Mouse (Mus musculus): ENCODE measurements around the gene Spag6.

Gene Spag6

DNA sequence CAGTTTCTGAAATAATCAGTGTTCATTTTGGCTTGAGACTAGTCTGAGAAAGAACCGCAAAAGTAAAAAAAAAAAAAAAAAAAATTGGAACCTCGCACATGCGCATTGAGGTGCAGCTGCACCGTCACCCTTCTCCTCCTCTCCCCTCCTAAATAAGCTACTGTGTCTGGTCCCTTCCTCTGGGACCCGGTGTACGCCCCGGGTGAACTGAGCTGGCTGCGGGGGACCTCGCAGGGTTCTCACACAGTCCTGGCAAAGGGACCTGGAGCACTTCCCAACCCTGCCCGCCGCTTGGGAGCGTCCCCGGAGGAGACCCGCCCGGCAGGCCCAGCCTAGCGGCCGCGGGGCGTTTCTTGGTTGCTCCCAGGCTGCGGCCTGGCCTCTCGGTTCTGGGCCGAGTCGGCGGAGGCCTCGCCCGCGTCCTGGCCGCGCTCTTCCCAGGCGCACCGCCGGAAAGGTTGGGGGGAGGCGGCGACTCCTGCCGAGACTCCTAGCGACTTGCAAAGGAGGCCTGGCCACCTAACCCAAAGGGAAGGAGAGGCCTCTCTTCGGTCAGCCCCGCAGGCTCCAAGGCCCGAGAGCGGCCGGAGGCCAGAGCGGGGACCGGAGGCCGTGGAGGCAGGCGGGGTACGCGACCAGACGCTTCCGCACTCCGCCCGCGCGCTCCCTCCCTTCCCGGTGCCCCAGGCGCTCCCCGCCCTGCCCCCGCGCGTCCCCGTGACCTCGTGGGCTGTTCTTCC, at the start of gene Spag6:
Gene Spag6, plus strand, starts transcription at position 162 of the 740 bp plus-strand sequence.
- TF ChIP-seq GATA4 (IDR thresholded peaks at IDR 0.05; ENCODE audit: insufficient replicate concordance, low read length): no peak

- TF ChIP-seq GATA4 (IDR thresholded peaks at IDR 0.05; ENCODE audit: insufficient replicate concordance, low read length): no peak
Measured at GRCm38 (mm10) chr2:18648563-18648962, 45.3 kb upstream of the Spag6 start.

GRCm38 (mm10) chr2:18654821-18655220, 39.0 kb upstream of the Spag6 start:
- no peak for TF ChIP-seq GATA4 (IDR thresholded peaks at IDR 0.05; ENCODE audit: insufficient replicate concordance, low read length)

DNA sequence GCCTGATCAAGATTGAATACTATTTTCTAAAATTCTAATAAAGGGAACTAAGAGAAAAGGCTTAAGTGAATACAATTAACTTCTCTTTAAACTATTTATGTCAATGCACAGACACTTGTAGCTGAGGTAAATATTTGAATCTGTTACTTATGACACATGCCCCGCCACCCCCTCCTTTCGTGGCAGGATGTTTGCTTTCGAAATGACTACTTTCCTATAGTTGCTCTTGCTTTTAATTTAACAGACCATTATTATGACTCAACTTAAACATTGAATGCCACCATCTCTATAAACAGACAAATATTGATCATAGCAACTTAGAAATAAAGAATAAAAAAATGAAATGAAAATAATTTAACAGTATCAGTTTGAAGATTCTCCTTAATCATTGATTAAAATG, 29.8 kb upstream of the Spag6 start:
- no peak for TF ChIP-seq GATA4 (IDR thresholded peaks at IDR 0.05; ENCODE audit: insufficient replicate concordance, low read length)

DNA sequence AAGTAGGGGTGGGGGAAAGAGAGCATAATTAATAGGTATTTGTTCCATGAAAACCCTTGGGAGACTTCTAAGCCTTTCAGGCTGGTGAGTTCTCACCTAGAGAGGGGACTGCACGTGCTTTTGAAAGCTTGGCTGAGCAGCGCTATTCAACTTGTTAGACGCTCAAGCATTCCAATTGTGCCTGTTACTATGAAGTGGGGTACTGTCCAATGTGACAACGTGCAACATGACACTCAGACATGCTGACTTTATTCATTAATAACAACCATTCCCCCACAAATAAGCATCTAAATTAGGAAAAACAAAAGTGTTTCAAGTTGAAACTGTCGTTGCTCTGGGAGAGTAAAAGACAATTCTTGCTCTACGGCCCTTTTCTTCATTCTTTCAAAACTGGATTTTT, 22.8 kb upstream of the Spag6 start:
- TF ChIP-seq GATA4 (IDR thresholded peaks at IDR 0.05; ENCODE audit: insufficient replicate concordance, low read length): no peak

GRCm38 (mm10) chr2:18672133-18672765, 21.6 kb upstream of the Spag6 start, which contains the start of gene Commd3:
TSS of gene Commd3 (plus strand) at chr2:18672384.
- no peak for TF ChIP-seq GATA4 (IDR thresholded peaks at IDR 0.05; ENCODE audit: insufficient replicate concordance, low read length)

DNA sequence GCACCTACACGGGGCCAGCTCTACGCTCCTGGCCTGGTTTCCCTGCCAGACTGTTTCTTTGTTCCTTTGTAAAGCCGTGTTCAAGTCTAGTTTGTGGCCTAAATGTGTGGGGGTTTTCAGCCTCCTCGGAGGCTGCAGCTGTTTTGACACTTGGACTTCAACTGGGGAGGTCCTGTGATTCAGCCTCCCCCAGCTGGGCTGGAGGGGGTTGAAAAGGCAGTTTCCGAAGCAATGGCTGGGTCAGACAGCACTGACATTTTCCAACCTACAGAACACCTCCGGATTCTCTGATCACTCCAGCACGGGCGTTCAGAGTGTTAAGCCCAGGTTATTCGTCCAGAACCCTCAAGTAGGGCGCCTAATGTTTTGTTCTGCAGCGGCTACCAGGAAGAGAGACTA, 21.1 kb upstream of the Spag6 start:
- no peak for TF ChIP-seq GATA4 (IDR thresholded peaks at IDR 0.05; ENCODE audit: insufficient replicate concordance, low read length)

- TF ChIP-seq GATA4 (IDR thresholded peaks at IDR 0.05; ENCODE audit: insufficient replicate concordance, low read length): no peak
Measured at GRCm38 (mm10) chr2:18673766-18674165, 20.1 kb upstream of the Spag6 start.

DNA sequence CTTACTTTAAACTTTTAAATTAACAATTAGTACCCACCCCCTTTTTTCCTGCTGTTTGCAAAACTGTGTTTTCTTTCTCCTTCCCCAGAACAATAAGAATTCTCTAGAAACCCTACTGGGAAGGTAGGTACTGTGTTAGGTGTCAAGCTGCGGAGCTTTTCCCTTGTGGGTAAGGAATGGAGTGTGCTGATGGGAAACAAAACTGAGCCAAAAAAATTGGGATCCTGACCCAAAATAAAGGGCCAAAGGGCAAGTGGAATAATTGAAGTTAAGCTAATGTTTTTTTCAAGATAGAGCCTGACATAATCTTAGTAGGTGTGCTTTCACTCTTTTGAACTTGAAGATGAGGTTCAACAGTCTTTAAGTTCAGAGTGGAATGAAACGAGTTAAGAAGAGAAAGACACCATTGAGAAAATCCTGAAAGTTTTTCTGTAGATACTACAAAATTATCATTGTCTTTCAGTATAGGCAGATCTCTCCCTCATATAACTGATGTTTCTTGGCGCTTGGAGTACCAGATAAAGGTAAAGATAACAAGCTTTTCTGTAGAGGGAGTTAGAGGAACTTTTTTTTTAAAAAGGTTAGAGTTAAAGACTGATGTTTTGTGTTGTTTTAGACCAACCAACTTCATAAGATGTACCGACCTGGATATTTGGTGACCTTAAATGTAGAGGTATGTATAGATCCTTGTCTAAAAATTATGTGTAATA, 19.5 kb upstream of the Spag6 start:
- TF ChIP-seq GATA4 (IDR thresholded peaks at IDR 0.05; ENCODE audit: insufficient replicate concordance, low read length): no peak

DNA sequence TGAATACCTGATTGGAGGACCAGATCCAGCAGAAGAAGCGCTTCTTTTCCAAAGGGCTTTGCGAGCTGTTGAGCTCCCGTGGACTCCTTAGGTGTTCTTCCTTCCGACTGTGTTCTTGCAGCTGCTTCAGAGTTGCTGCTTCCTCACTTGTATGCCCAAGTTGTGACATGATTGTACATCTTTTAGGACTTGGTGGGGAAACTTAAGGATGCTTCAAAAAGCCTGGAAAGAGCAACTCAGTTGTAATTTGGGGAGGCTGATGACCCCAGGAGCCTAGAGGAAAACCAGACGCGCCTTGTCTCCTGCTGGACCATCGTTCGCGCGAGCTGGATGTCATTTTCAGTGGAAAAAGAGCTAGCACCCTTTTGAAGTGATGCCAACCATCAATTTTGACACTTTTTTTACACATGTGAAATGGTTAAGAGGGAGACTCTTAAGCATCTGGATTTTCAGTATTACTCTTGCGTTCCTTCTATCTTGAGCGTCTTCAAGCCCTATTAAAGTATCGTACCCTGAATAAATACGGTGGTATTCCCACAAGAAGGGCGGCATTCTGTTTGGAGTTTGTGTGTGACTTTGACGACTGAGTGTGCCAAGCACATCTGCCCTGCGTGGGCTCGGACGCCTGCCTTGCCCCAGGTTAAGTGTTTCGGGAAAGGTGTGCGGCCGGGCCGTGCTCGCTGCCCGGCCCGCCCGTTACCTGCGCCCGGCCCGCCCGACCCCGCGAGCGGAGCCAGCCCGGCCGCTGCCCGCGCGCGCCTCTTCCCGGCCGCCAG, 18.0 kb upstream of the Spag6 start:
- TF ChIP-seq GATA4 (IDR thresholded peaks at IDR 0.05; ENCODE audit: insufficient replicate concordance, low read length): no peak

GRCm38 (mm10) chr2:18676457-18676935, 17.3 kb upstream of the Spag6 start:
- no peak for TF ChIP-seq GATA4 (IDR thresholded peaks at IDR 0.05; ENCODE audit: insufficient replicate concordance, low read length)

GRCm38 (mm10) chr2:18676936-18677491, 16.8 kb upstream of the Spag6 start, which contains the start of gene Bmi1:
TSS of gene Bmi1 (plus strand) at chr2:18677018.
- no peak for TF ChIP-seq GATA4 (IDR thresholded peaks at IDR 0.05; ENCODE audit: insufficient replicate concordance, low read length)

GRCm38 (mm10) chr2:18677631-18678471, 16.0 kb upstream of the Spag6 start:
- TF ChIP-seq GATA4 (IDR thresholded peaks at IDR 0.05; ENCODE audit: insufficient replicate concordance, low read length): no peak

DNA sequence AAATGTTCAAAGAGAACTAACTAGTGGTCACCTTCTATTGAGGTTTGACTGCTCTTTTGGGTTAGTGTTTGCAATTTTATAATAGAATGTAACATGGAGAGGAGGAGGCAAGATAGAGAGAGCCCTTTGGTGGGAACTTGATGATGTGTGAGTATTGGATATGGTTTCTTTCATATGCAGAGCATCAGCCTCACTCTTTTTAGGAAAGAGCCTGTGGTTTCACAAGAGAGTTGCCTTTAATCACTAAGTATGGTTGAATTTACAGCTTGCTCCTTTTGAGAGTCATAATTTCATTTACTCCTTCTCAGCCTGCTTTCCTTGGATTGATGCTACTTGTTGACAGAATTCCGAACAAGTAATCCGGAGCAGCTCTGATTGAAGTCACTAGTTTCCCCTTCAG, 14.1 kb upstream of the Spag6 start:
- no peak for TF ChIP-seq GATA4 (IDR thresholded peaks at IDR 0.05; ENCODE audit: insufficient replicate concordance, low read length)
